Mouse (Mus musculus): ENCODE measurements around the gene Zbtb44.

DNA sequence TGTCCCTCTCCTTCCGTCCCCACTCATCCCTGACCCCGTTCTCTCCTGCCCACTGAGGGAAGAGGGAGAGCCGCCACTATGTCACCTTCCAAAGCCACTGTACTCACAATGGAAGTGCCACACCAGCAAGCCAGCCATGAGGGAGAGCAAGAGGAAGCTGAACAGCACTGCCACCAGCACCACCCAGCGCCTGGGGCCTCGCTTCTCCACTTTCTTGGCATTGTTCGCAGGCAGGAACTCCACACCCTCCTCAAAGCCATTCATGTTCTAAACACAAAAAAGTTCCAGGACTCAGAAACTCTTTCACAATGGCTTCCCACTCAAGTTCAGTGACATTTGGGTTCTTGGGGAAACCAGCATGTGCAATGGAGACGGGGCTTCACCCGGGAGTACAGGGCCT is 78.0 kb downstream of the Zbtb44 start:
- TF ChIP-seq POLR2A (IDR thresholded peaks at IDR 0.05; ENCODE audit: insufficient read depth, low read length), result no peak
- TF ChIP-seq EP300 (IDR thresholded peaks at IDR 0.05; ENCODE audit: insufficient read depth, low read depth, low read length), result no peak
- no peak for TF ChIP-seq CTCF (IDR thresholded peaks at IDR 0.05; ENCODE audit: low read depth, low read length)

Measured in ES-Bruce4 (cell line).